ENCODE assay signal across 18 mouse cellular contexts in the genomic region with DNA sequence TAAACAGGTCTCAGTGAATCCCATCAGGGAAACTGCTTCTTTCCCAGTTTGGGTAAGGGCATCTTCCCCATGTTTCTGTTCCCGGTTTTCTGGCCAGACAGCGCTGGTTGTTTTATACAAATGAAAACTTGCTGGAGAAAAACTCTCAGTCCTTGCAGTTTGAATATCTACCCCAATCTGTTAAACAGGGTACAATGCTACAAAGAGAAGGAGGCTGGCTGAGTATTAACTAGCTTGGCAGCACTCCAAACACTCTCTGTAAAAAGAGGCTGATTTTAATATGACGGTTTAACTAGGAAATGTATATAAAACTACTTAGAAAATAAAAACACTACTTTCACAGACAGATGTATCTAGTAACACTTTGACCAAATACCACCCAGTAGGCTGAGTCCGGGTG.
DNase-seq lines count a peak whose midpoint lies in the region; ATAC-seq and TF ChIP-seq lines count a peak whose summit lies in the region.
"Had no signal": no experiment of that assay in that cellular context is flagged by ENCODE, and none has a peak within 500 bp of the region (broad histone marks: within the 10 kb centered on the region; RNA-seq: fewer than 3 reads in every experiment).

No protein-coding gene starts in this region.

- WGBS in forebrain, embryonic 14.5 days = 19% methylated on average over 4 of the region's 4 CpGs
- 79% methylated on average over 4 of the region's 4 CpGs for WGBS in forebrain, embryonic 11.5 days
- WGBS in lung, embryonic 15.5 days = 29% methylated on average over 4 of the region's 4 CpGs
- 46% methylated on average over 4 of the region's 4 CpGs for WGBS in kidney, postnatal 0 days

- TF ChIP-seq CTCF in kidney, postnatal 0 days (IDR thresholded peaks at IDR 0.05; ENCODE audit: low read depth) = no peak

- ATAC-seq in forebrain, embryonic 14.5 days = peak; percentile 63; the same call in 1 of the 2 replicates
- no peak for ATAC-seq in forebrain, embryonic 11.5 days (replicated peaks; ENCODE audit: low FRiP score)
- ATAC-seq in lung, embryonic 15.5 days (ENCODE audit: borderline replicate concordance, extremely low read depth, low FRiP score, low TSS enrichment) = peak; percentile 35; the same call in 1 of the 2 replicates
- ATAC-seq in kidney, postnatal 0 days (replicated peaks; ENCODE audit: low FRiP score, low read depth) = no peak
- ATAC-seq: hindbrain, postnatal 0 days had no signal

- H3K4me3 ChIP-seq in forebrain, embryonic 14.5 days (ENCODE audit: low read depth, low read length) = no peak overlapping the region
- H3K4me3 ChIP-seq in forebrain, embryonic 11.5 days (ENCODE audit: low read depth, low read length) = no peak overlapping the region
- H3K4me3 ChIP-seq in lung, embryonic 15.5 days = no peak overlapping the region
- no peak overlapping the region for H3K4me3 ChIP-seq in kidney, postnatal 0 days (replicated peaks; ENCODE audit: low read depth, low read length)
- H3K4me3 ChIP-seq: embryonic facial prominence, embryonic 15.5 days; gastrocnemius, adult 2 months; liver, embryonic 13.5 days; myocyte had no signal

- peaks cover 13% of the 10 kb centered on the region; the same call in 1 of the 2 replicates for H3K4me1 ChIP-seq in forebrain, embryonic 14.5 days (ENCODE audit: control insufficient read depth, insufficient read depth, low read length)
- peaks cover 3% of the 10 kb centered on the region; the same call in 1 of the 2 replicates for H3K4me1 ChIP-seq in forebrain, embryonic 11.5 days (replicated peaks; ENCODE audit: control insufficient read depth, insufficient read depth, low read length)
- H3K4me1 ChIP-seq in lung, embryonic 15.5 days = peaks cover 13% of the 10 kb centered on the region
- 0 out of 2 replicates have a peak, but pooled peaks cover 3% of the 10 kb centered on the region for H3K4me1 ChIP-seq in kidney, postnatal 0 days (replicated peaks; ENCODE audit: insufficient read depth, low read length)
- H3K4me1 ChIP-seq: embryonic facial prominence, embryonic 15.5 days; liver, embryonic 13.5 days had no signal

- DNase-seq in forebrain, embryonic 14.5 days (ENCODE audit: low spot score) = peak; percentile 73
- no peak for DNase-seq in forebrain, embryonic 11.5 days (ENCODE audit: low spot score)
- no peak for DNase-seq in lung, postnatal 4 days
- DNase-seq in kidney, postnatal 0 days (ENCODE audit: low spot score) = peak; percentile 41
- no peak for DNase-seq in adrenal gland, postnatal 14 days
- no peak for DNase-seq in adrenal gland, adult (ENCODE audit: inconsistent age in 2 of 2, low spot score in 1 of 2)
- DNase-seq: cerebellum, adult 9-10 months; gastrocnemius, adult 2 months; heart, adult 11 months; heart, postnatal 4 days; liver, embryonic 13.5 days; lung, postnatal 10 days; thymus, postnatal 36 days had no signal

- H3K9ac ChIP-seq in forebrain, embryonic 14.5 days (ENCODE audit: low read length) = no peak overlapping the region
- H3K9ac ChIP-seq in forebrain, embryonic 11.5 days (ENCODE audit: low read length) = no peak overlapping the region
- no peak overlapping the region for H3K9ac ChIP-seq in lung, embryonic 15.5 days
- no peak overlapping the region for H3K9ac ChIP-seq in kidney, postnatal 0 days (ENCODE audit: low read depth, low read length)
- H3K9ac ChIP-seq: embryonic facial prominence, embryonic 15.5 days; liver, embryonic 13.5 days had no signal

- H3K36me3 ChIP-seq in forebrain, embryonic 14.5 days (ENCODE audit: control insufficient read depth, insufficient read depth, low read length) = no peaks in the 10 kb centered on the region
- H3K36me3 ChIP-seq in forebrain, embryonic 11.5 days (ENCODE audit: control insufficient read depth, insufficient read depth, low read length) = no peaks in the 10 kb centered on the region
- no peaks in the 10 kb centered on the region for H3K36me3 ChIP-seq in lung, embryonic 15.5 days
- H3K36me3 ChIP-seq in kidney, postnatal 0 days (ENCODE audit: insufficient read depth, low read length) = no peaks in the 10 kb centered on the region
- H3K36me3 ChIP-seq: embryonic facial prominence, embryonic 15.5 days; liver, embryonic 13.5 days had no signal

- H3K27me3 ChIP-seq in forebrain, embryonic 14.5 days (replicated peaks; ENCODE audit: control insufficient read depth, insufficient read depth, low read length) = no peaks in the 10 kb centered on the region
- H3K27me3 ChIP-seq in forebrain, embryonic 11.5 days (ENCODE audit: control insufficient read depth, insufficient read depth, low read length) = no peaks in the 10 kb centered on the region
- H3K27me3 ChIP-seq in lung, embryonic 15.5 days = no peaks in the 10 kb centered on the region
- no peaks in the 10 kb centered on the region for H3K27me3 ChIP-seq in kidney, postnatal 0 days (ENCODE audit: insufficient read depth, low read length)
- H3K27me3 ChIP-seq: CH12.LX; embryonic facial prominence, embryonic 15.5 days; liver, embryonic 13.5 days had no signal

- H3K27ac ChIP-seq in forebrain, embryonic 14.5 days (ENCODE audit: low read depth, low read length) = no peak overlapping the region
- no peak overlapping the region for H3K27ac ChIP-seq in forebrain, embryonic 11.5 days (ENCODE audit: low read depth, low read length)
- no peak overlapping the region for H3K27ac ChIP-seq in lung, embryonic 15.5 days
- no peak overlapping the region for H3K27ac ChIP-seq in kidney, postnatal 0 days
- H3K27ac ChIP-seq: embryonic facial prominence, embryonic 15.5 days; gastrocnemius, adult 2 months; hindbrain, postnatal 0 days; liver, embryonic 13.5 days had no signal

- no peak overlapping the region for H3K4me2 ChIP-seq in forebrain, embryonic 14.5 days (ENCODE audit: low read length)
- no peak overlapping the region for H3K4me2 ChIP-seq in forebrain, embryonic 11.5 days (ENCODE audit: low read depth, low read length, severe bottlenecking)
- no peak overlapping the region for H3K4me2 ChIP-seq in lung, embryonic 15.5 days
- no peak overlapping the region for H3K4me2 ChIP-seq in kidney, postnatal 0 days (ENCODE audit: low read length)
- H3K4me2 ChIP-seq: embryonic facial prominence, embryonic 15.5 days; liver, embryonic 13.5 days had no signal

- no peaks in the 10 kb centered on the region for H3K9me3 ChIP-seq in forebrain, embryonic 14.5 days (replicated peaks; ENCODE audit: control insufficient read depth, low read length)
- H3K9me3 ChIP-seq in forebrain, embryonic 11.5 days (ENCODE audit: control insufficient read depth, low read length) = no peaks in the 10 kb centered on the region
- no peaks in the 10 kb centered on the region for H3K9me3 ChIP-seq in lung, embryonic 15.5 days
- no peaks in the 10 kb centered on the region for H3K9me3 ChIP-seq in kidney, postnatal 0 days (replicated peaks; ENCODE audit: low read length)
- H3K9me3 ChIP-seq: embryonic facial prominence, embryonic 15.5 days; liver, embryonic 13.5 days had no signal

Comparison
In these comparisons a context has a peak if more than half of its experiments do, and no peak if none do; other contexts are left out.
1. ATAC-seq: peak in forebrain, embryonic 14.5 days (single experiment) and lung, embryonic 15.5 days (single experiment); none in forebrain, embryonic 11.5 days (single experiment) and kidney, postnatal 0 days (single experiment).
2. DNase-seq: peak in forebrain, embryonic 14.5 days (single experiment) and kidney, postnatal 0 days (single experiment); none in forebrain, embryonic 11.5 days (single experiment), lung, postnatal 4 days (0 of 2), adrenal gland, postnatal 14 days (single experiment) and adrenal gland, adult (0 of 2).